Mouse (Mus musculus) R1 (cell line): ENCODE results near the gene Lyst.
"Not testable (repeated sequence)": the region's sequence is repeated elsewhere in the genome, so short reads cannot be mapped to it uniquely, and the experiment has no call there.

Experiments used
- DNase-seq: peaks from one replicate; pipeline ENCODE4 v3.0.0-alpha.2; 2018; ENCODE audit warnings: low read depth, low spot score

Lyst gene

DNA sequence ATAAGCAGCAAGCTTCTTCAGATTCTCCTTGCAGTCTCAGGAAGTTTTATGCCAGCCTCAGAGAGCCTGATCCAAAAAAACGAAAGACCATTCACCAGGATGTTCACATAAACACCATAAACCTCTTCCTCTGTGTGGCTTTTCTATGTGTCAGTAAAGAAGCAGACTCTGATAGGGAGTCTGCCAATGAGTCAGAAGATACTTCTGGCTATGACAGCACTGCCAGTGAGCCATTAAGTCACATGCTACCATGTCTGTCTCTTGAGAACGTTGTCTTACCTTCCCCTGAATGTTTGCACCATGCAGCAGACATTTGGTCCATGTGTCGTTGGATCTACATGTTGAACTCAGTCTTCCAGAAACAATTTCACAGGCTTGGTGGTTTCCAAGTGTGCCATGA, 47.4 kb downstream of the Lyst start:
- DNase-seq = no peak

DNA sequence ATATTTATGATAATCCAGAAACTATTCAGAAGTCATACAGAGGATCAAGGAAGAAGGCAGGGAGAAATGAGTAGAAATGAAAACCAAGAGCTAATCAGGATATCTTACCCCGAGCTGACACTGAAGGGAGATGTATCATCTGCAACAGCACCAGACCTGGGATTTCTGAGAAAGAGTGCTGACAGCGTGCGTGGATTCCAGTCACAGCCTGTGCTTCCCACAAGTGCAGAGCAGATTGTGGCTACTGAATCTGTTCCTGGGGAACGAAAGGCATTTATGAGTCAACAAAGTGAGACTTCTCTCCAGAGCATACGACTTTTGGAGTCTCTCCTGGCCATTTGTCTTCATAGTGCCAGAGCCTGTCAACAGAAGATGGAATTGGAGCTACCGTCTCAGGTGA, 47.8 kb downstream of the Lyst start:
- no peak for DNase-seq

DNA sequence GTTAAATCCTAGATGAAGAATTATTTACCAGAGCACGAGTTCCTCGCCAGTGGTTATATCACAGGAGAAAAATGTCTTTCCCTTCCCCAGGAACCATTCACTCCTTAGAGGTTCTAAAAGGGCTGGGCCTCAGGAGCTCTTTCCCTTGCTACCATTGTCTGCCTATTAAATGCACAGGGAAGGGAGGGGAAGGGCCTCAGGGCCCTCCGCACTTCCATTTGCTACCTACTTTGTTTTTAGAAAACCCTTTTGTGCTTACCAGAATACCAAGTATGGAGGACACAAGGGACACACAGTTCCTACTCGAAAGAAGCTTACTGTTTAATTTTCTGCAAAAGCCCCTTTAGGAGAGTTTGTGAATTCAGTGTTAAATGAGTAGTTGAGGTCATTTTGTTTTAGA, 48.5 kb downstream of the Lyst start:
- DNase-seq = peak; percentile 10

DNA sequence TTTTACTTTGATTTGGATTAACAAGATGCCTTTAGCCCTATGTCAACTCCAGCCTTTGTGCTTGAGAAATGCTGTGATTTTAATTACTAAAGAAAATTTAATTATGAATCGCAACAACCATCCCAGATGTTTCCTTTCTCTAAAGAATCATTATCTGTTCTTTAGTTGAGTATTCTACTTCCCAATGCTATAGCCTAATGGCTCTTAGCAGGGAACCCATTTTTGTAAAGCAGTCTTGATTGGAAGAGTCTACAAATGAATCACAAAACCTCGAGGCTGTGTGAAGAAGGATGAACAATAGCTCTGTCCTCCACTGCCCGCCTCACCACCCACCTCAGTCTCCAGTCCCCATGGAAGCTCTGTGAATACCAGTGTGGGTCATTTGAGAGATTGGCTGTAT, 57.1 kb downstream of the Lyst start:
- DNase-seq = no peak

- no peak for DNase-seq
Observed at GRCm38 (mm10) chr13:13655453-13655852, 65.3 kb downstream of the Lyst start.

- not testable (repeated sequence) for DNase-seq
Observed at GRCm38 (mm10) chr13:13666103-13666502, 75.9 kb downstream of the Lyst start.

DNA sequence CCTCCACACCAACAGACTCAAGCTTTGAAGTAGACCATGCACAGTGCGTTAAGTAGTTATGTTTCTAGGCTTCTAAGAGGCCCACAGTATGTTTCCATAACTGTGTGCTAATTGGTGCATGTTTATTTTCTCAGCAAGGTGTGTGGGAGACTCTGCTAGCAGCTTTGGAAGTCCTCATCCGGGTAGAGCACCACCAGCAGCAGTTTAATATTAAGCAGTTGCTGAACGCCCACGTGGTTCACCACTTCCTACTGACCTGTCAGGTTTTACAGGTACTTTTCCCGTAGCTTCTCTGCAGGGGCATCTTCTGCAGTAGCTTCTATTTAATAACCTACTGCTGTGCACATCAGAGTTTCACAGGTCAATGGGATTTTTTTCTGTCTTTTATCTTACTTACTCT, 80.5 kb downstream of the Lyst start:
- peak; percentile 29 for DNase-seq

- DNase-seq = peak; percentile 82
Observed at GRCm38 (mm10) chr13:13671585-13672328, 81.6 kb downstream of the Lyst start.

GRCm38 (mm10) chr13:13674669-13675343, 84.6 kb downstream of the Lyst start:
- DNase-seq = no peak

- no peak for DNase-seq
Observed at GRCm38 (mm10) chr13:13677871-13678270, 87.7 kb downstream of the Lyst start.

DNA sequence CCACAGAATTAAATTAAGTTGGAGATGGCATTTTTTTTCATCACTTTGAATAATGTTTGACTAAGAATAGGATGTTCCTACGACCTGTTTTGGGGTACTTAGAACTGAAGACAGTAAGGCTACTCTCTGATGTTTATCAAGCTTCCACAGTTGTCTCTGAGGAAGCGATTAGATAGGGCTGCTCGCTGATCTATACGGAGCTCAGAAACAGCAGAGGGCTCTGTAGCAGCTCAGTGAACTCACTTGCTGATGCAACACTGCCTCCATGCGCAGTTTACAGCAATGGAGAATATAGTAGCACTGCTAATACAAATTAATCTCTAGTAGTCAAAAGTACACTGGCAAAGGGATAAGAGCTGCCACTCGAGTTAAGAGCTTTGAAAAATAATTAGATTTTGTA, 91.4 kb downstream of the Lyst start:
- DNase-seq = no peak

DNA sequence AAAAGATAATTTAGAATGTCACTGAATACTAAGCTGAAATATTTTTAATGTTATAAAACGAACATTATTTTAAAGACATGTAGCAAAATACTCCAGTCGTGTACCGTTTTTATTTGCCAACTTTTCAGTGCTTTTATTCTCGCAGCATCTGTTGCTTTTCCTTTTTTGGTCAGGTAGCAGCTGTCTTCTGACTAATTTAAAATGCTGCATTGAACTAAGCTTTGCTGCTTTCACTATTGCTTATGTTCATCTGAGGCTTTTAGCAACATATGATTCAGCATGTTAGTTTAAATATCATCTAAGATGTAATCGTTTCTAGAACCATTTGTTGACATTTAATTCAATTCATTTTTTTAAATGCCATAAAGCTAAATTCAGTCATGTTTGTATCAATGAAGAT, 113.3 kb downstream of the Lyst start:
- DNase-seq = no peak

- DNase-seq = peak; percentile 69
Observed at GRCm38 (mm10) chr13:13721435-13721834, 131.2 kb downstream of the Lyst start.

DNA sequence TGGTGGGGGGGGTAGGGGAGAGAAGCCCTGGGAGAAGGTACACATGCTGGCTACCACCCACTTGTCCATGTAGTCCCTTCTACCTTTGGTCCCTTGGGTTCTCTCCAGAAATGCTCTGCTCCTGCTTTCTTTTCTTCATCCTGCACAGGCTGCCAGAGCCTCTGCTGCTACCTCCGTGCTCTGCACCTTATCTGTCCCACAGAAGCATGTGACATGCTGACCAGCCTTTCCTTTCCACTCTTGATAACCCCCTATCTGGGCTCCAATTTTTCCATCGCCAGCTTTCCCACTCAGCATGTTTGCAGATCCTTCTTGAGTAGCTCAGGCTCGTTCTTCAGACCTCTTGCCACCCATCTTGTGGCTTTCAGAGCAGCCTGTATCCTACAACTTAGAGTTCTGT, 133.1 kb downstream of the Lyst start:
- DNase-seq = no peak

- DNase-seq = no peak
Observed at GRCm38 (mm10) chr13:13723786-13724185, 133.6 kb downstream of the Lyst start.

GRCm38 (mm10) chr13:13739232-13739631, 149.0 kb downstream of the Lyst start:
- no peak for DNase-seq

- no peak for DNase-seq
Observed at GRCm38 (mm10) chr13:13745911-13746310, 155.7 kb downstream of the Lyst start.

DNA sequence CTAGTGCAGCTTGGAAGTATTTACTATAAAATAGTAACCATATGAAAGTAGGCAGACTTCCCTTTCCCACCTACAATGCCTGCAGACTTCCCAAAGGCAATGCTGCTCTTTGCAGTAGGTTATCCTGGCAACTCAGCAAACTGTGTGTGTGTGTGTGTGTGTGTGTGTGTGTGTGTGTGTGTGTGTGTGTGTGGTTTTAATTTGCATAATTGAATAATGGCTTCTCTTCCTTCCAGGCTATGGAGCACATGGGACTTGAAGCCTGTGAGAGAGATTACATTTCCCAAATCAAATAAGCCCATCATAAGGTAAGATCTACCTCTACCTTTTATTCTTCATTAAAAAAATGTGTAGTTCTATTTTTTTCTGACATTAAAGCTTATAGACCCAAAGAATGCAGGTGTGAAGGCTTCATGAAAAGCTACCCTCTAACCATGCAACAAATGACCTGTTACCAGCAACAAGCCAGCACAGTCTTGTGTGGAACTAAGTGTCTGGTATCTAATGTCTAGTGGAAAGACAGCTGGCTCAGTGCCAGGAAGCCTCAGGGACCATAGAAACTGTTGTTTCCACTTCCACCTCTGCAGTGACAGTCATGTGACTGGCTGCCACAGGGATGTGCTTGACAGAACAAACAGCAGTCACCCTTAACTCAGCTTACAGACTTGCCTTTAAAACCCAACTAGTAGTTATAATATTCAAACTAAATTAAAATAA, 185.7 kb downstream of the Lyst start:
- DNase-seq = peak; percentile 12

DNA sequence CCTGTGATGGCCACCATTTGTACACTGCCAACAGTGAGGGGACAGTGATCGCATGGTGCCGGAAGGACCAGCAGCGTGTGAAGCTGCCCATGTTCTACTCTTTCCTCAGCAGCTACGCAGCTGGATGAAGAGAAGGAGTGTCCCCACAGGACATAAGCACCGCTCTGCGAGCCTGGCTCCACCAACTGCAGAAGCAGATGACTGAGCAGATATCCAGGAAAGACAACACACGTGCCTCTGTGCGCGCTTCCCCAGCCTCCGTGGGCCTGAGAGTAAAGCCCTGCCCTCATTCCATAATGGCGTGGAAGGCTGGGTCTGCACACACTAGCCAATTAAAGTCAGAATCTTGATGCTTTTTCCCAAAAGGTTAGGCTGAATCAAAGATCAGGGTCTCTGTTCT, 186.9 kb downstream of the Lyst start:
- peak; percentile 5 for DNase-seq

DNA sequence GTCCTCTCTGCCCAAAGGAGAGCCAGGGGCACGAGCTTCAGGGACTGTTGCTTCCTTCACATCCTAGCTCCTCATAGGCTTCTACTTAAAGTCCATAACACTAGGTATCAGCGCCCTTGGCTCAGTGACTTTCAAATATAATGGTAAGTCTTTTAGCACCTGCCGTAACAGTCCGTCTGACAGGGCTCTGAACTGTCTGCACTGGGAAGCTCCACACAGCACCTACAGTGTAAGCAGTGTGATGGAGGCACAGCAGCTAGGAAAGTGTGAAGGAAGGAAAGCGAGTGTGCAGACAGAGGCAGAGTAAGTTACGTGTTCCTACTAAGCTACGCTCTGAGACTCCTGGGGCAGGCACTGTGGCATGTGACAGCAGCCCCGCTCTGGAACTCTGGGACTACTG, 187.5 kb downstream of the Lyst start:
- DNase-seq = no peak

DNA sequence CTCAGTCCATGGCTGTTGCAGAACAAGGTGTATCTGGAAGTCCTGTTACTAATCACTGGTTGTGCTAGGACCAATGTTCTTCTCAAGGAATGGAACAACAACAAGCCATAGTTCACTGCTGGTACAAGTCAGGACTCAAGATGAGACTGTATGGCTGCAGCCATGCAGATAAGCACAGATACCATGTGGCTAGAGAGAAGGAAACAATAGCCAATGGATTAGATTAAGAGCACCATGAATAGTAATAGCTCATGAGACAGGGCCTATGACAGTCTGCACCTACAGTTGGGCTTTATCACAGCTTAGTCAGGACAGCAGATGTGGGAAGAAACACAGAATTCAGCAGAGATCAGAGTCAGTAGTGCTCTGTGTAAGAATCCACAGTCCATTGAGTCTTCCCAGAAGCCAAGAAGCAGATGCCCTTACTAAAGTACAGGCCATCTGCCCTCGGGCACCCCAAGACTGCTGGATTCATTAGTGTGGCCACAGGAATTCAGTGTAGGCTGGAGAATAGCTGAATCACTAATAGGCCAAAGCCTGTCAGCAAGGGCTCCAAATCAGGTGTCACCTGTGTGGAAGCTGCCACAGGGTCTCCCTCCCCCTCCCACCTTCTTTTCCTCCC, 188.8 kb downstream of the Lyst start:
- no peak for DNase-seq

GRCm38 (mm10) chr13:13780271-13780670, 190.1 kb downstream of the Lyst start:
- no peak for DNase-seq
